Mouse (Mus musculus) erythroblast, embryonic 14.5 days (primary cell): ENCODE results near the gene Mmp25.

Experiments used
- GATA1 ChIP-seq: IDR thresholded peaks from 2 replicates; pipeline ENCODE4 v1.6.1; 2012; ENCODE audit warnings: low read length, inconsistent platforms, mixed read lengths
- TAL1 ChIP-seq: IDR thresholded peaks from 3 replicates; pipeline ENCODE4 v1.6.1; 2012; ENCODE audit warnings: low read length, inconsistent platforms, mixed read lengths

GRCm38 (mm10) chr17:23664556-23665021, 19.5 kb upstream of the Mmp25 start:
- no peak for TF ChIP-seq GATA1
- TF ChIP-seq TAL1 = no peak
